Mouse (Mus musculus): Measurements from ENCODE around the gene Med17.
"Not testable (repeated sequence)": the region's sequence is repeated elsewhere in the genome, so short reads cannot be mapped to it uniquely, and the experiment has no call there.

- TF ChIP-seq CTCF, POLR2A (IDR thresholded peaks at IDR 0.05; ENCODE audit: insufficient read depth, low read depth, low read length): not testable (repeated sequence)
These were observed 36.6 kb upstream of the Med17 start for GRCm38 (mm10) chr9:15316296-15316695.
